Mouse (Mus musculus) A20 (cell line): ENCODE results near the gene Med1.

Experiments
- DNase-seq: peaks from one replicate; pipeline ENCODE4 v3.0.0-alpha.2; 2011; ENCODE audit warnings: low read depth, low spot score

The Med1 gene

GRCm38 (mm10) chr11:98149304-98149750 lies 43.8 kb downstream of the Med1 start:
- DNase-seq: peak; percentile 94

- no peak for DNase-seq
These were observed 44.4 kb downstream of the Med1 start for GRCm38 (mm10) chr11:98148551-98149301.

GRCm38 (mm10) chr11:98145856-98146255 lies 47.2 kb downstream of the Med1 start:
- DNase-seq: no peak

GRCm38 (mm10) chr11:98142545-98142944 lies 50.5 kb downstream of the Med1 start:
- peak; percentile 43 for DNase-seq

GRCm38 (mm10) chr11:98138894-98139293 lies 54.2 kb downstream of the Med1 start:
- no peak for DNase-seq

- DNase-seq: no peak
These were observed 55.3 kb downstream of the Med1 start for GRCm38 (mm10) chr11:98137836-98138235.

- no peak for DNase-seq
These were observed 58.1 kb downstream of the Med1 start for GRCm38 (mm10) chr11:98134951-98135350.

GRCm38 (mm10) chr11:98123424-98123823 lies 69.7 kb downstream of the Med1 start:
- no peak for DNase-seq

GRCm38 (mm10) chr11:98114363-98114762 lies 78.7 kb downstream of the Med1 start:
- no peak for DNase-seq

GRCm38 (mm10) chr11:98113504-98113903 lies 79.6 kb downstream of the Med1 start:
- DNase-seq: no peak

GRCm38 (mm10) chr11:98109706-98110105 lies 83.4 kb downstream of the Med1 start:
- DNase-seq: no peak
